Mouse (Mus musculus): ENCODE measurements around the gene Pik3r1.

- TF ChIP-seq USF1 (IDR thresholded peaks at IDR 0.05; ENCODE audit: low read depth) (no peak), CTCF (IDR thresholded peaks at IDR 0.05; ENCODE audit: control insufficient read depth, insufficient read depth, insufficient read length) (no peak), MAX (IDR thresholded peaks at IDR 0.05) (no peak)
Observed at GRCm38 (mm10) chr13:101709788-101710187, 58.2 kb downstream of the Pik3r1 start.

Data from C2C12 (cell line).